Mouse (Mus musculus) cerebellum, adult 2 months (tissue): ENCODE data around the gene Dnajc9.

Experiments used
- CTCF ChIP-seq: fragments of 200-500 bp; IDR thresholded peaks from 2 replicates; pipeline ENCODE4 v1.5.1; 2011; ENCODE audit warnings: low read depth, mild to moderate bottlenecking, control low read depth, low read length, moderate library complexity, borderline replicate concordance; ENCODE audit not compliant: insufficient read depth
- POLR2A ChIP-seq: fragments of 200-500 bp; IDR thresholded peaks from 2 replicates; pipeline ENCODE4 v1.6.1; 2011; ENCODE audit warnings: low read length, control low read depth, borderline replicate concordance; ENCODE audit not compliant: insufficient read depth

DNA sequence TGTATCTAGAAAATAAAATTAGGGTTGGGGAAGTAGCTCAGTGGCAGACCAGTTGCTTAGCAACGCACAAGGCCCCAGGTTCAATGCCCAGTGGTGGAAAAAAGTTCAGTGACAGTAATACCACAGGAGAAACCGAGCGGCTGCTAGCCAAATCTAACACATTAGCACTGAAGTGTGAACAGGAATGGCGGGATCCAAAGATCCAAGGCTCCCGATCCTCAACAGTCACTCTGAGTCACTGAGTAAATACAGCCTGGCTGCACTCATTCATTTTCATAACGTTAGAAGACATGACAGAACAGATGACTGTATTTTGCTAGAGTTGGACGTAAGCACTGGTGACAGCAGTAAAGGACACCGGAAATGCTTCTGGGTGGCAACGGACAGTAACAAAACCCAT is 42.8 kb downstream of the Dnajc9 start:
- no peak for TF ChIP-seq POLR2A
- TF ChIP-seq CTCF: no peak
